Mouse (Mus musculus): ENCODE measurements around the gene Apip. TPM values are rescaled to one million over a fixed set of nuclear protein-coding genes. Genes with fewer than 3 reads are reported as not detected.

Gene Apip
- 31.4 and 34.6 TPM in 2 replicates for total RNA-seq (2012; rRNA removed)
- polyA plus RNA-seq (2012; ENCODE audit: insufficient read depth in 1 of 2, insufficient read length in 2 of 2, low read depth in 1 of 2, low replicate concordance in 2 of 2, missing spikeins in 1 of 2), result 10 to 100 TPM in 1 of 2 experiments, not detected in 1; 39.7 TPM

- peak within 1 kb of the TSS; percentile 80 for H3K27ac ChIP-seq (ENCODE audit: control insufficient read depth, low read depth, low read length)
- H3K4me1 ChIP-seq (ENCODE audit: control insufficient read depth in 1 of 2, insufficient read depth in 2 of 2, low read length in 2 of 2), result peaks cover 9 to 12% of the 10 kb centered on the region in 2 experiments
- no peaks in the 10 kb centered on the region for H3K9me3 ChIP-seq (replicated peaks; ENCODE audit: insufficient read depth, low read length)
- H3K27me3 ChIP-seq (ENCODE audit: control insufficient read depth in 1 of 2, insufficient read depth in 2 of 2, low read length in 2 of 2), result no peaks in the 10 kb centered on the region
- peak within 1 kb of the TSS; percentile 74 to 93 for H3K4me3 ChIP-seq (ENCODE audit: control insufficient read depth in 1 of 2, insufficient read depth in 1 of 2, low read depth in 2 of 2, low read length in 2 of 2)
- peaks cover 29% of the 10 kb centered on the region for H3K79me2 ChIP-seq (ENCODE audit: control insufficient read depth, insufficient read depth, low read length, poor library complexity)
- peaks cover 0 to 34% of the 10 kb centered on the region in 2 experiments; a peak in 3 of 4 replicates for H3K36me3 ChIP-seq (ENCODE audit: control insufficient read depth in 1 of 2, insufficient read depth in 2 of 2, low read length in 2 of 2)
- peak within 1 kb of the TSS; percentile 85 for H3K9ac ChIP-seq (ENCODE audit: control insufficient read depth, low read depth, low read length, poor library complexity, severe bottlenecking)
- peak; percentile 99 for DNase-seq (ENCODE audit: low read depth, low spot score)
- TF ChIP-seq NRF1 (IDR thresholded peaks at IDR 0.05; ENCODE audit: insufficient read depth, low read depth, low read length, poor library complexity, severe bottlenecking) (peak; percentile 85), UBTF (IDR thresholded peaks at IDR 0.05; ENCODE audit: borderline replicate concordance, insufficient read depth, low read depth, low read length) (0 out of 2 replicates have a peak, but pooled peaks have one; percentile 45), BHLHE40 (IDR thresholded peaks at IDR 0.05; ENCODE audit: borderline replicate concordance, low read depth, low read length) (no peak), MAZ (IDR thresholded peaks at IDR 0.05; ENCODE audit: low read depth, low read length) (no peak), MXI1 (IDR thresholded peaks at IDR 0.05; ENCODE audit: low read depth, low read length) (peak; percentile 74), EP300 (IDR thresholded peaks at IDR 0.05; ENCODE audit: low read depth in 1 of 2, low read length in 2 of 2) (no peak), ZKSCAN1 (IDR thresholded peaks at IDR 0.05; ENCODE audit: low read depth, low read length) (no peak), MYB (IDR thresholded peaks at IDR 0.05; ENCODE audit: low read depth, low read length) (no peak), GATA1 (IDR thresholded peaks at IDR 0.05; ENCODE audit: low read depth, low read length) (no peak), POLR2AphosphoS2 (IDR thresholded peaks at IDR 0.05; ENCODE audit: low read length) (no peak; the same call in 1 of the 2 replicates), USF1 (IDR thresholded peaks at IDR 0.05; ENCODE audit: low read depth, low read length) (peak; percentile 3; the same call in 1 of the 2 replicates), SIN3A (IDR thresholded peaks at IDR 0.05; ENCODE audit: low read length) (peak; percentile 52), CHD2 (IDR thresholded peaks at IDR 0.05; ENCODE audit: low read length) (no peak), HCFC1 (IDR thresholded peaks at IDR 0.05; ENCODE audit: low read depth, low read length) (peak; percentile 68), USF2 (IDR thresholded peaks at IDR 0.05; ENCODE audit: borderline replicate concordance in 1 of 2, insufficient read depth in 1 of 2, low read depth in 1 of 2, low read length in 2 of 2) (no peak), ETS1 (IDR thresholded peaks at IDR 0.05; ENCODE audit: low read depth, low read length) (no peak), CTCF (IDR thresholded peaks at IDR 0.05 in 2 of 3, conservative IDR thresholded peaks at IDR 0.05 in 1 of 3; ENCODE audit: control insufficient read depth in 1 of 3, insufficient read depth in 1 of 3, low read depth in 2 of 3, low read length in 3 of 3, poor library complexity in 1 of 3, severe bottlenecking in 1 of 3) (no peak), MAFK (IDR thresholded peaks at IDR 0.05; ENCODE audit: borderline replicate concordance, low read depth, low read length) (no peak), TCF12 (IDR thresholded peaks at IDR 0.05; ENCODE audit: low read depth, low read length) (0 out of 2 replicates have a peak, but pooled peaks have one; percentile 28), RAD21 (IDR thresholded peaks at IDR 0.05; ENCODE audit: low read depth, low read length) (no peak), SMC3 (IDR thresholded peaks at IDR 0.05; ENCODE audit: low read depth, low read length) (no peak), NELFE (IDR thresholded peaks at IDR 0.05; ENCODE audit: low read depth, low read length) (peak; percentile 83), ZC3H11A (IDR thresholded peaks at IDR 0.05; ENCODE audit: low read depth, low read length) (no peak), TBP (IDR thresholded peaks at IDR 0.05; ENCODE audit: low read depth, low read length) (peak; percentile 48; the same call in 1 of the 2 replicates), GABPA (IDR thresholded peaks at IDR 0.05; ENCODE audit: low read depth, low read length) (no peak), MAX (IDR thresholded peaks at IDR 0.05; ENCODE audit: low read length) (peak; percentile 49; the same call in 1 of the 2 replicates), CHD1 (IDR thresholded peaks at IDR 0.05; ENCODE audit: low read depth, low read length) (no peak), ZMIZ1 (IDR thresholded peaks at IDR 0.05; ENCODE audit: low read depth, low read length) (peak; percentile 91), POLR2A (IDR thresholded peaks at IDR 0.05; ENCODE audit: control insufficient read depth in 1 of 2, insufficient read depth in 1 of 2, low read depth in 1 of 2, low read length in 2 of 2, poor library complexity in 1 of 2) (peak; percentile 93 to 95), KAT2A (conservative IDR thresholded peaks at IDR 0.05; ENCODE audit: low read depth, low read length) (no peak; the same call in 1 of the 2 replicates), MEF2A (IDR thresholded peaks at IDR 0.05; ENCODE audit: extremely low read depth, insufficient replicate concordance, low read depth, low read length, poor library complexity, severe bottlenecking) (no peak), JUND (IDR thresholded peaks at IDR 0.05; ENCODE audit: low read depth, low read length) (no peak), ZNF384 (IDR thresholded peaks at IDR 0.05; ENCODE audit: low read depth, low read length) (no peak), RCOR1 (IDR thresholded peaks at IDR 0.05; ENCODE audit: low read depth, low read length) (no peak), POLR2AphosphoS5 (IDR thresholded peaks at IDR 0.05; ENCODE audit: borderline replicate concordance, low read depth, low read length) (no peak)
Observed at GRCm38 (mm10) chr2:103073219-103073982, at the start of gene Apip, which contains the start of gene Pdhx. TSS of gene Apip (plus strand) at chr2:103073675. TSS of gene Pdhx (minus strand) at chr2:103073513.

All from MEL (cell line).